Mouse (Mus musculus) layer of hippocampus, postnatal 10 days (tissue): ENCODE results near the gene Ypel1. TPM values are rescaled to one million over a fixed set of nuclear protein-coding genes. Genes with fewer than 3 reads are reported as not detected.

Experiments
- microRNA-seq, 2 experiments: library from miRNA; unstranded; fragments of <30 nt; microRNA quantifications; one replicate each; pipeline ENCODE4 v1.2.0; 2021
- total RNA-seq, 2 experiments: library from RNA; stranded (reverse); gene quantifications; 2 replicates each; pipeline ENCODE4 v1.2.3; 2021

Gene Ypel1
- total RNA-seq, 2 experiments from 2014 or later = 49.3 TPM

Small RNA genes within 50 kb of the gene (microRNA-seq; reads per million reads assigned to microRNA genes)
- 169 to 170 reads per million in 2 experiments for gene Mir130b
- gene Mir301b = 3.1 to 3.9 reads per million in 2 experiments

Other genes starting within 250 kb of the Ypel1 start
- 10 to 100 TPM; 13.1 to 13.8 TPM for gene Spag6l, start 240.2 kb upstream of the Ypel1 start, total RNA-seq
- not detected for gene Igll1, start 205.7 kb upstream of the Ypel1 start, total RNA-seq
- gene Top3b, start 199.0 kb upstream of the Ypel1 start, total RNA-seq = 10 to 100 TPM; 49.6 to 66.5 TPM
- gene Vpreb1, start 198.9 kb upstream of the Ypel1 start, total RNA-seq = under 1 TPM in 1 of 2 experiments, not detected in 1; 0.62 TPM
- 10 to 100 TPM; 24.5 to 24.7 TPM for gene Ppm1f, start 173.2 kb upstream of the Ypel1 start, total RNA-seq
- gene Mapk1, start 86.3 kb upstream of the Ypel1 start, total RNA-seq = 100 to 1,000 TPM; 341 to 366 TPM
- gene Ppil2, start 41.6 kb downstream of the Ypel1 start, total RNA-seq = 10 to 100 TPM; 87.4 to 90.0 TPM
- 1 to 10 TPM; 1.0 to 1.6 TPM for gene 2610318N02Rik, start 55.5 kb downstream of the Ypel1 start, total RNA-seq
- 10 to 100 TPM; 11.6 to 13.0 TPM for gene Sdf2l1, start 62.7 kb downstream of the Ypel1 start, total RNA-seq
- 10 to 100 TPM; 43.3 to 49.1 TPM for gene Ydjc, start 74.9 kb downstream of the Ypel1 start, total RNA-seq
- gene Ccdc116, start 77.5 kb downstream of the Ypel1 start, total RNA-seq = 1 to 10 TPM; 4.6 to 4.8 TPM
- 100 to 1,000 TPM; 173 to 178 TPM for gene Ube2l3, start 133.0 kb downstream of the Ypel1 start, total RNA-seq
- gene Rimbp3, start 138.9 kb downstream of the Ypel1 start, total RNA-seq = 1 to 10 TPM; 2.7 to 2.9 TPM
- gene Hic2, start 163.9 kb downstream of the Ypel1 start, total RNA-seq = 1 to 10 TPM; 6.1 to 6.2 TPM
- gene Tmem191c, start 206.4 kb downstream of the Ypel1 start, total RNA-seq = 100 to 1,000 TPM; 103 to 127 TPM